Mouse (Mus musculus): ENCODE results near the gene Mrgprb5.
"Not testable (repeated sequence)": the region's sequence is repeated elsewhere in the genome, so short reads cannot be mapped to it uniquely, and the experiment has no call there.

Mrgprb5 gene

DNA sequence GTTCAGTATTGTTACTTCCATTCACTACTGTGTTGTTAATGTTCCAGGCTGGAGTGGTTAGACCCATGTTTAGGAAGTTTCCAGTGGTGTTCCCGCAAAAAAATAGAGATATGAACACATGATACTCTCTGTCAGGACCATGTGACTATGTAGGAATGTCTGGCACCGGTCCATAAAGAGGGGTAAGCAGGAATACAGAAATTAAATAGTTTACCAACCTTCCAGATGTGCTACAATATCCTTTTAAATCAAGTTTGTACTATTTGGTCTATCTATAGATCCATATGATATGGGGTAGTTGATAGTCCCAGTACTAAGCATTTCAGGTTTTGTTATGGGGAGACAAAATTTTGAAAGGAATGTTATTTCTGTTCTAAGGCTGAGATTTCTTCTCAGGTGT lies at the start of gene Mrgprb5:
Gene Mrgprb5, minus strand, starts transcription at position 101 of the 400 bp plus-strand sequence.
- DNase-seq (ENCODE audit: low spot score in 2 of 2) = no peak

DNA sequence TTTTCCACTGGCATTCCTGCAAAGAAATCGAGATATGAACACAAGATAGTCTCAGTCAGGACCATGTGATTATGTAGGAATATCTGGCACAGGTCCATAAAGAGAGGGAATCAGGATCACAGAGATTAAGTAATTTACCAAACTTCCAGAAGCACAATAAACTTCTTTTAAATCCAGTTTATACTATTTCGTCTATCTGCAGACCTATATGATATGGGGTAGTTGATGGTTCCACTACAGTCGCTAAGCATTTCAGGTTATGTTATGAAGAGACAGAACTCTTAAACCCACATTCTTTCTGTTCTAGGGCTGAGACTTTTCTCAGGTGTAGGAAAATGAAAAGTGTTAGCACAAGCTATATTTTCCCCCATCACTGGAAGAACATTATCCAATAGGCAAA lies 30.4 kb upstream of the Mrgprb5 start, which contains the start of gene Mrgprb4:
Gene Mrgprb4, minus strand, starts transcription at position 101 of the 400 bp plus-strand sequence.
- no peak for DNase-seq (ENCODE audit: low spot score in 2 of 2)

DNA sequence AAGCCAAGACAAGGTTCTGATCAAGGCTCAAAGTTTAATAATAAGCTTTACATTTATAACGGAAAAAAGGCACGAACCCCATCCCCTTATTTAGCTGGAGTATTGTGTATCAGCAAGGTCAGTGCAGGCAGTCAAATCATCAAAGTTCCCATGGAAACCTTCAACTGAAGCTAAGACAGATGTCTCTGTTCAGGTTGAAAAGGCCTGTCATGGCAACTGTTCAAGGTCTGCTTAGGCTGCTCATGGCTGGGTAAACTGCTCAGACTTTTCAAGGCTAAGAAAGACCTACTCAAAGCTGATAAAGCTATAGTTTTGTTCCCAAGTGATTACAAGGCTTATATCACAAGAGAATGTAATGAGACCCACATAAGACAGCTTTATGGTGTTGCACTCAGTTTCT lies 1.3 kb downstream of the Mrgprb5 start:
- DNase-seq (ENCODE audit: low spot score in 2 of 2) = no peak

DNA sequence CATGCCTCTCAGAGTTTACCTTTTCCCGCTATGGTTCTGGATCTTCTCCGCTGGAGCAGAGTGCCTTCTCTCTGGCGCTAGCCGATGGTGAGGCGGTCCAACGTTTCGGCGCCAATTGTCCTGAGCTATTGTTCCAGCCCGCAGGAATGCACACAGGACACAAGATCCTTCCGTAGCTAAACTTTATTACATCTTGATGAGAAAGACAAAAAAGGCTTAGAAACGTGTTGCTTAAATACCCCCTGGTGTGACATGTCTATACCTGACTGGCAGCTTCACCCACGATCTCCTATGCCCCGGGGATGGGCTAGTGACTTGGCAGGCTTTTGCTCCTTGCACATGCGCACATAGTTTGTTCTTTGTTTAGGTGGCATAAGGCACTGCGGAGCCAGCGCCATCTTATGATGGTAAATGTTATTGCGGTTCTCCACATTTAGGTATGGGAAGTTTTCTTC lies 30.5 kb downstream of the Mrgprb5 start:
- peak in 1 of 2 experiments; percentile 3 for DNase-seq (ENCODE audit: low spot score in 2 of 2)

DNA sequence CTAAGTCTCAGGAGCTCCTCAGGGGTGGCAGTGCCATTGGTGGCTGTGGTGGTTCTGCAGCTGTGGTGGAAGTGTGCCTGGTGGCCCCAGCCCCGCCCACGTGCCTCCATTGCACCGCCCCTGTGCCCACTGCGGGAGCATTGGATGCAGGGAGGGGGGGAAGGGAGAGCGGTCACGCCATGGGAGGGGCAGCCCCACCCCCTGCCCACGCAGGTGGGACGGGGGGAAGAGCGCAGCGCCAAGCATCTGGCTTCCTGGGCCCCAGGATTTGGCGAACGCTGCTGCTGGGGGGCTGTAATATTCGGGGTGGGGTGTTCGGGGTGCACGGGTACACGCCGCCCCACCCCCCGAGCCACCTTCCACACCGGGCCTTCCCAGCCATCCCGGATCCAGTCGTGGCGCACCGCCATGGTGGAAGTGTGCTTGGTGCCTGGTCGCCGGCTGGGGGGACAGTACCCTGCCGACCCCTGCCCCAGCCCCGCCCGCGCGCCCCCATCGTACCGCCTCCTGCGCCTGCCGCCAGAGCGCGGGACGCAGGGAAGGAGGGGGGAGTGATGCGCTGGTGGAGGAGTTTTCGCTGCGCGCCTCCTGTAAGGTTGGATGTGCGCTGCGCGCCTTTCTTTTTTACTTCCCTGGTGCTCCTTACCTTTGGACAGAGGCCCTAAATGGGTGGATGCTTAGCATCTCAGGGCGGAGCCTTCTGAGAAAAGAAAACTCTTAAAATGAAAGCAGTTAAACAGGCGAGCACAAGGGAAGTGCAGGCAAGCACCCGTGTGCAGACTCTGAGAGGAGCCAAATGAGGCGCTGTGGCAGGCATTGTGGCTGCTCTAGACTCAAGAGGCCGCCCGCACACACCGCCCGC lies 31.4 kb downstream of the Mrgprb5 start:
- DNase-seq (ENCODE audit: low spot score in 2 of 2) = no peak

DNA sequence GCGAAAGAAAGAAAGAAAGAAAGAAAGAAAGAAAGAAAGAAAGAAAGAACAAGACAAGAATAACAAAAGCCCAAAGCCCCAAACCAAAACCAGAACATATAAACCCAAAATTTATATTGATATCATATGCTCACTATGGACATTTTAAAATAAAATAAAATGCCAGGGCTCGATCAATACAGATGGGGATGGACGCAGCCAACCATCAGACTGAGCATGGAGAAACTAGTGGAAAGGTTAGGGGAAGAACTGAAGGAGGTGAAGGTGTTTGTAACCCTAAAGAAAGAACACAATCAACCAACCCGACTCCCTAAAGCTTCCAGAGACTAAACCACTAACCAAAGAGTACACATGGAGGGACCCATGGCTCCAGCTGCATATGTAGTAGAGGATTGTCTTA lies 36.1 kb downstream of the Mrgprb5 start:
- DNase-seq (ENCODE audit: low spot score in 2 of 2) = no peak

DNA sequence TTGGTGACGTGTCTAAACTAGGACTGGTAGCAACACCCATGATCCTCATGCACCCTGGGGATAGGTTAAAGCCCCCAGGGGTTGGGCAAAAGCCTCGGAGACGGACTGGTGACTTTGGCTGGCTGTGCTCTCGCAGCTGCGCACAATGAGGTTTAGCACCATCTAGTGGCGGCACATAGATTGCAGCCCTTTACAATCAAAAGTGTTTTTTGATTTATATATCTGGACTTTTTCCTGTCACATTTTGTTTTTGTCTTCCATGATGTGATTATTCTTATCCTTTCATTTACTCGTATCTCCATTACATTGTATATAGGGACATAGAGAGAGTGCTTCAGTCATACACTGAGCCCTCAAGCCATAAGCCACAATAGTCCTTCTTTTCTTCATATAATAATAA lies 36.6 kb downstream of the Mrgprb5 start:
- not testable (repeated sequence) for DNase-seq (ENCODE audit: low spot score in 2 of 2)

DNA sequence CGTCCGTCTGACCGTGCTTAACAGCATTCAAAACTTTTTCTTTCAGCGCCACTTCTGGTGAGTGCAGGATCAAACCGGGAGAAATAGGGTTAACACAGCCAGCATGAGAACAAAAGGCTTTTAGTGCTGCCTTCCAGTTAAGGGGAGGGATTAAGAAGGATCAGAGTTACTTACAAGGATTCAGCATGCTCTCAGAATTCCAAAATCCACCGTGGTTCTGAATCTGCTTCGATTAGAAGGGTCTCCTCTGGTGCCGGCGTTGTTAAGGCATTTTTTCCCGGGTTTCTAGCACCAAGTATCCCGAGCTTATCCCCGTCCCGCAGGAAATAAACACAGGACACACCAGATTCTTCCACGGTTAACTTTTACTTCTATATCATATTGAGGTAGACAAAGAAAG lies 37.0 kb downstream of the Mrgprb5 start:
- DNase-seq (ENCODE audit: low spot score in 2 of 2) = not testable (repeated sequence)

DNA sequence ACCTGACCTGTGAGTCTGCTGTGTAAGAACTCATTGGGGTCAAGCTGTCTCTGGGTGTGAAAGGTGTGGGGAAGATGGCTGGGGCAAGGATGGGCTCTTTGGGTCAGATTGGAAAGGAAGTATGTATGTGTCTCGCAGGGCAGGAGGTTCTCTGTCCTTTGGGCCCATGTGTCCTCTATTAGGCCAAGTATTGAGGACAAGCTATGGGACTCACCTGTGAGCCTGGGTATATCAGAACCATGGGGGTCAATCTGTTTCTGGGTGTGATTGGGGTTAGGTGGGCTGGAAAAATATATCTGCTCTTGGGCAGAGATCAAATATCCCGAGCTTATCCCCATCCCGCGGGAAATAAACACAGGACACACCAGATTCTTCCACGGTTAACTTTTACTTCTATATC lies 45.0 kb downstream of the Mrgprb5 start:
- DNase-seq (ENCODE audit: low spot score in 2 of 2) = no peak

All from heart, adult 9 months (tissue).